Mouse (Mus musculus) retina, embryonic 14.5 days (tissue): ENCODE data around the gene Anln.

Experiments
- DNase-seq: peaks from one replicate; pipeline ENCODE4 v3.0.0-alpha.2; 2015; ENCODE audit warnings: low spot score

Anln gene

GRCm38 (mm10) chr9:22402001-22402400 is 13.0 kb upstream of the Anln start:
- no peak for DNase-seq

- no peak for DNase-seq
These were observed 10.0 kb upstream of the Anln start for GRCm38 (mm10) chr9:22399021-22399420.

GRCm38 (mm10) chr9:22394725-22395124 is 5.7 kb upstream of the Anln start:
- DNase-seq: no peak

GRCm38 (mm10) chr9:22390390-22390789 is 1.4 kb upstream of the Anln start:
- no peak for DNase-seq

- DNase-seq: no peak
These were observed 803 bp upstream of the Anln start for GRCm38 (mm10) chr9:22389736-22390245.

- peak; percentile 81 for DNase-seq
These were observed 497 bp downstream of the Anln start for GRCm38 (mm10) chr9:22388401-22388980.

GRCm38 (mm10) chr9:22387901-22388300 is 1.1 kb downstream of the Anln start:
- no peak for DNase-seq

- no peak for DNase-seq
These were observed 3.1 kb downstream of the Anln start for GRCm38 (mm10) chr9:22385890-22386289.

GRCm38 (mm10) chr9:22376086-22376485 is 12.9 kb downstream of the Anln start:
- DNase-seq: no peak

- peak; percentile 16 for DNase-seq
These were observed 16.2 kb downstream of the Anln start for GRCm38 (mm10) chr9:22372760-22373159.

GRCm38 (mm10) chr9:22368030-22368429 is 21.0 kb downstream of the Anln start:
- DNase-seq: no peak

- DNase-seq: no peak
These were observed 22.4 kb downstream of the Anln start for GRCm38 (mm10) chr9:22366621-22367020.

GRCm38 (mm10) chr9:22366221-22366620 is 22.8 kb downstream of the Anln start:
- no peak for DNase-seq

- DNase-seq: no peak
These were observed 28.1 kb downstream of the Anln start for GRCm38 (mm10) chr9:22360916-22361315.

GRCm38 (mm10) chr9:22355919-22356318 is 33.1 kb downstream of the Anln start:
- DNase-seq: no peak

GRCm38 (mm10) chr9:22353901-22354300 is 35.1 kb downstream of the Anln start:
- no peak for DNase-seq

- DNase-seq: no peak
These were observed 35.5 kb downstream of the Anln start for GRCm38 (mm10) chr9:22353465-22353864.

GRCm38 (mm10) chr9:22340331-22340730 is 48.7 kb downstream of the Anln start:
- DNase-seq: no peak

- DNase-seq: no peak
These were observed 51.8 kb downstream of the Anln start for GRCm38 (mm10) chr9:22337217-22337616.

GRCm38 (mm10) chr9:22327475-22328387 is 61.3 kb downstream of the Anln start:
- peak; percentile 93 for DNase-seq

GRCm38 (mm10) chr9:22327099-22327474 is 61.9 kb downstream of the Anln start:
- DNase-seq: peak; percentile 5

GRCm38 (mm10) chr9:22324579-22324978 is 64.4 kb downstream of the Anln start:
- DNase-seq: no peak
